Mouse (Mus musculus) neural tube, embryonic 11.5 days (tissue): Measurements from ENCODE around the gene Rfwd3. TPM values are rescaled to one million over a fixed set of nuclear protein-coding genes. Genes with fewer than 3 reads are reported as not detected.
"Not testable (repeated sequence)": the region's sequence is repeated elsewhere in the genome, so short reads cannot be mapped to it uniquely, and the experiment has no call there.

Experiments used
- ATAC-seq: fragments of 200-750 bp; cut with Nextera tagmentation; 2 replicates; pipeline ENCODE4 v1.8.0; 2017; ENCODE audit warnings: moderate number of reproducible peaks, mild to moderate bottlenecking, moderate TSS enrichment, moderate library complexity; ENCODE audit not compliant: insufficient read depth, low FRiP score, low TSS enrichment
- DNase-seq: peaks from one replicate; pipeline ENCODE4 v3.0.0-alpha.2; 2015; ENCODE audit warnings: low spot score
- H3K27ac ChIP-seq: fragments of 300-500 bp; sonication (generic); 2 replicates; pipeline ENCODE4 v1.5.1; 2014; ENCODE audit warnings: low read depth, mild to moderate bottlenecking, low read length
- H3K27me3 ChIP-seq: fragments of 300-500 bp; sonication (generic); 2 replicates; pipeline ENCODE4 v1.6.1; 2014; ENCODE audit warnings: mild to moderate bottlenecking, low read length, mixed read lengths; ENCODE audit not compliant: control insufficient read depth, insufficient read depth
- H3K36me3 ChIP-seq: fragments of 300-500 bp; sonication (generic); 2 replicates; pipeline ENCODE4 v1.6.1; 2014; ENCODE audit warnings: mild to moderate bottlenecking, low read length, moderate library complexity, mixed read lengths; ENCODE audit not compliant: control insufficient read depth, insufficient read depth
- H3K4me1 ChIP-seq: fragments of 300-500 bp; sonication (generic); 2 replicates; pipeline ENCODE4 v1.6.1; 2014; ENCODE audit warnings: low read length, mixed read lengths; ENCODE audit not compliant: control insufficient read depth, insufficient read depth
- H3K4me2 ChIP-seq: fragments of 300-500 bp; sonication (generic); 2 replicates; pipeline ENCODE4 v1.6.1; 2014; ENCODE audit warnings: low read depth, mild to moderate bottlenecking, moderate library complexity
- H3K4me3 ChIP-seq: fragments of 300-500 bp; sonication (generic); 2 replicates; pipeline ENCODE4 v1.5.1; 2014; ENCODE audit warnings: low read depth, low read length
- H3K9ac ChIP-seq: fragments of 300-500 bp; sonication (generic); 2 replicates; pipeline ENCODE4 v1.6.1; 2014; ENCODE audit warnings: mild to moderate bottlenecking, low read length
- H3K9me3 ChIP-seq: fragments of 300-500 bp; sonication (generic); 2 replicates; pipeline ENCODE4 v1.6.1; 2016; ENCODE audit warnings: low read length; ENCODE audit not compliant: control insufficient read depth
- WGBS: fragments of 180-500 bp; shearing (Covaris S2); extraction: QIAGEN DNeasy Blood & Tissue Kit; methylation state at CpG from one replicate; pipeline ENCODE4 v1.1.7; 2014; 5-methylcytosine and 5-hydroxymethylcytosine counted together
- polyA plus RNA-seq: library from polyadenylated mRNA; unstranded; fragments of >200 nt; fragmentation: Nextera tagmentation; extraction: Ambion mirVana; gene quantifications from 2 replicates; pipeline ENCODE4 v1.2.1, GENCODE M21; 2014

The Rfwd3 gene
- polyA plus RNA-seq, 1 experiment from 2014 or later: 85.4 TPM

GRCm38 (mm10) chr8:111246864-111247263 is 53.2 kb downstream of the Rfwd3 start:
- H3K27me3 ChIP-seq, H3K9ac ChIP-seq, DNase-seq, H3K9me3 ChIP-seq, H3K4me3 ChIP-seq, H3K36me3 ChIP-seq, H3K4me1 ChIP-seq, ATAC-seq, H3K27ac ChIP-seq, H3K4me2 ChIP-seq: not testable (repeated sequence)
- WGBS: 97% methylated on average over 1 of the region's 1 CpGs

DNA sequence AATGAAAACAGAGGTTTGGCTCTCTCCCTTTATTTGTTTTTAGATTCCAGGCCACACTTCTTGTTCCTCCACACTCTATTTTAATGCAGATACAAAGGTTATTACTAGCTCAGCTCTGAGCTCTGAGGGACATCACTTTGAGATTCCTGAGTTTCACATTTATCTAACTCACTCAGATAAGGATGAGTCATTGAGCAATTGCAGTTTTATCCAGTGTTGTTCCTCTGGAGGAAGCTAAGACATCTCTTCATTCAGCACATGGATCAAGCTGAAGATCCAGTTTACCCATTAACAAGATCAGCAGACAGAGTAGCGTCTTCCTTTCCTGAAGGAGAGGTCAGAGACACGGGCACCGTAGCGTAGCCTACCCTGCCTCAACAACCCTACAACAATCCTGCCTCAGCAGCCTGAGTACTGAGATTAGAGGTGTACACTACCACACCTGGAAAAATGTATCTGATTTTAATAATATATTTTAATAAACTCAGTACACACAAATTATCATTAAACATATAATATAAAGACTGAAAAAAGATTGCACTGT is 53.7 kb downstream of the Rfwd3 start:
- DNase-seq: no peak
- Histone ChIP-seq H3K27me3 (no peaks in the 10 kb centered on the region), H3K4me2 (no peak overlapping the region), H3K4me3 (no peak overlapping the region), H3K4me1 (no peaks in the 10 kb centered on the region), H3K27ac (no peak overlapping the region), H3K9me3 (no peaks in the 10 kb centered on the region), H3K36me3 (no peaks in the 10 kb centered on the region), H3K9ac (no peak overlapping the region)
- ATAC-seq: no peak
- WGBS: 93% methylated on average over 4 of the region's 4 CpGs

DNA sequence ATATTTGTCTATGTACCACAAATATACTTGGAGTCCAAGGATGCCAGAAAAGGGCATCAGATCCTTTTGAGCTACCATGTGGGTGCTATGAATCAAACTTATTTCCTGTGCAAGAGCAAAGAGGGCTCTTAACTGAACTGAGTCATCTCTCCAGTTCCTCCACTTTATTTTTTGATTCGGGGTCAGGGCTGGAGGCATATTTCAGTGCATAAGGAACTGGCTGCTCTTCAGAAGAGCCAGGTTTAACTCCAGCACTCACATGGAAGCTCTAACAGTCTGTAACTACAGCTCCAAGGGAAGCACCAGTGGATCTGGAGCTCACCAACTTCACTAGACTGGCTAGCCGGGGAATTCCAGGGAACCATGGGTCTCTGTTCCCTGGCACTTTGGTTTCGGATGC is 62.7 kb downstream of the Rfwd3 start:
- Histone ChIP-seq H3K4me1 (no peaks in the 10 kb centered on the region), H3K27me3 (no peaks in the 10 kb centered on the region), H3K9ac (no peak overlapping the region), H3K9me3 (no peaks in the 10 kb centered on the region), H3K27ac (no peak overlapping the region), H3K4me3 (no peak overlapping the region), H3K4me2 (no peak overlapping the region), H3K36me3 (no peaks in the 10 kb centered on the region)
- ATAC-seq: no peak
- WGBS: 83% methylated on average over 3 of the region's 3 CpGs
- no peak for DNase-seq

GRCm38 (mm10) chr8:111233730-111234129 is 66.3 kb downstream of the Rfwd3 start:
- H3K9me3 ChIP-seq: no peaks in the 10 kb centered on the region

DNA sequence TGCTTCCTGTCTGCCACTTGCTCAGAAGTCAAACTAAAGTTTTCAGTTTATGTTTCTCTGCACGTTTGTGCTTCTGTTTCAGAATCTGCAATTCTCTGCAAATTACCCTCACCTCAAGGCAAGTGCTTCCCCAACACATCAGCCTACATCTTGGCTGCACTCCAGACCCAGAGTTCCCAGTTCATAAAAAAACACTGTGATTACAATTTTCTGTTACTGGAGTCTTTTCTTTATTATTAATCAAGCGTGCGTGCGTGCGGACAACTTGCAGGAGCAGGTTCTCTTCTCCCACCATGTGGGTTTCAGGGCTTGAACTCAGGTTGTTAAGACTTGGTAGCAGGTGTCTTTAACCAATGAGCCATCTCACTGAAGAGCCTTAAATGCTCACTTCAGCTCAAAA is 75.9 kb downstream of the Rfwd3 start:
- Histone ChIP-seq H3K27me3 (no peaks in the 10 kb centered on the region), H3K36me3 (no peaks in the 10 kb centered on the region), H3K9ac (no peak overlapping the region), H3K4me1 (no peaks in the 10 kb centered on the region), H3K9me3 (no peaks in the 10 kb centered on the region), H3K4me3 (no peak overlapping the region), H3K4me2 (no peak overlapping the region), H3K27ac (no peak overlapping the region)
- no peak for DNase-seq
- 86% methylated on average over 5 of the region's 5 CpGs for WGBS
- ATAC-seq: no peak

More at GRCm38 (mm10) chr8:111233730-111234129, 66.3 kb downstream of the Rfwd3 start:
- H3K4me2 ChIP-seq: no peak overlapping the region
- ATAC-seq: no peak
- H3K4me1 ChIP-seq: no peaks in the 10 kb centered on the region
- H3K27ac ChIP-seq: no peak overlapping the region
- H3K27me3 ChIP-seq: no peaks in the 10 kb centered on the region
- no peak overlapping the region for H3K9ac ChIP-seq
- 96% methylated on average over 2 of the region's 2 CpGs for WGBS
- H3K36me3 ChIP-seq: no peaks in the 10 kb centered on the region
- DNase-seq: no peak
- no peak overlapping the region for H3K4me3 ChIP-seq

Other genes with a start within 250 kb of the Rfwd3 start
- 11.4 and 16.4 TPM in 2 replicates for gene Exosc6, start 243.9 kb downstream of the Rfwd3 start, polyA plus RNA-seq
- gene Clec18a, start 207.8 kb downstream of the Rfwd3 start, polyA plus RNA-seq: 0.38 and 0.55 TPM in 2 replicates
- 5.3 and 6.2 TPM in 2 replicates for gene Pdpr, start 205.6 kb downstream of the Rfwd3 start, polyA plus RNA-seq
- gene Glg1, start 41.0 kb downstream of the Rfwd3 start, polyA plus RNA-seq: 78.3 and 83.2 TPM in 2 replicates
- gene Mlkl, start 38.0 kb upstream of the Rfwd3 start, polyA plus RNA-seq: 0.28 and 0.37 TPM in 2 replicates
- not detected in 2 replicates for gene Fa2h, start 93.6 kb upstream of the Rfwd3 start, polyA plus RNA-seq
- gene Wdr59, start 221.9 kb upstream of the Rfwd3 start, polyA plus RNA-seq: 3.1 and 3.8 TPM in 2 replicates
- 63.1 and 64.8 TPM in 2 replicates for gene Znrf1, start 235.9 kb upstream of the Rfwd3 start, polyA plus RNA-seq